Mouse (Mus musculus) induced T-regulatory cell, adult 2 months (primary cell): ENCODE results near the gene Sgcd.
"Not testable (repeated sequence)": the region's sequence is repeated elsewhere in the genome, so short reads cannot be mapped to it uniquely, and the experiment has no call there.

Source experiments
- DNase-seq: peaks from one replicate; pipeline ENCODE4 v3.0.0-alpha.2; 2012; ENCODE audit warnings: low read depth

The Sgcd gene

DNA sequence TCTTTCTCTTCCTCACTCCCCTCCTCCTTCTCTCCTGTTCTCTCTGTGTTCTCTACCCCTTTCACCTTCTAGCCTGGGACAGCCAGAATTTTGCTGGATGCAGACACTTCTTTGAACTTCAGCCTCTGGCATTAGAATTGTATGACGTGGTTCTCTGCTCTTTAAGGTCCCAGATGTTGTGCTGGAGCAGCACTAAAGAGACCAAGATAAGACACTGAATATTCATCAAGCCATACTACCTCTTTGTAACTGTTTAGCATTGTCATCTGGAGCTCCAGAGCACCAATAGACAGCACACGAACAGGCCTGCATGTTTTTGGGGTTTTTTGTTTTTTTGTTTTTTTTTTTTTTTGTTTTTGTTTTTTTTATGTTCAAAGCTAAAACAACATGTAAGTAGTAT lies 541.0 kb downstream of the Sgcd start:
- DNase-seq, result no peak

DNA sequence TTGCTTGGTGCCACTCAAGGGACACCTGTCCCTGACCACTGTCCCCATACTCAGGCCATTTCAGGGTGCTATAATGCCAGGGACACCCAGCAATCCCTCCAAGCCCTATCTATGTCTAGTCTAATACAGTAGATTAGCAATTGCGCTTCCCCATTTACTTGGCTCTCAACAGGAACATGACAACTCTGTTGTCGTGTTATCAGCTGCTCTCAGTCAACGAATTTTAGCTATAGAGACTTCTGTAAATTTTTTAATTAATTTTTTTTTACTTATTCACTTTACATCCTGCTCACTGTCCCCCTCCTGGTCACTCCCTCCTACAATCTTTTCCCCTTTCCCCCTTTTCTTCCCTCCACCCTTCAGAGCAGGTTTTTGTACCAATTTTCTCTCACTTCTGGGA lies 542.4 kb downstream of the Sgcd start:
- DNase-seq, result no peak

DNA sequence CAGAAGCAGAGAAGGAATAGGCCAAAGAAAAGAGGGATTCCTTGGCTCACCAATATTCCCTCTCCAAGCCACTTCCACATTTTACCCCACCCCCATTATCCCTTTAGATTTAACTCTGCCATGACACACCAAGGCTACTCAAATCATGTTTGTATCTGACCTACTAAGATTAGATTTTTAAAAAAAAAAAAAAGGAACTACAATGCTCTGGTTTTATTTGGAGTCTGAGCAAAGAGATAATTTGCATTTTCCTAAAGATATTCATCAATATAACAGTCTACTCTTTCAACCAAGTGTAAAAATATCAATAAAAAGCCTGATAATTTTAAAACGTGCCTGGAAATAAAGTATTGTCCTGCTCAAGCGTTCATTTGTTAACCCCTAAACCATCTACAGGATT lies 543.1 kb downstream of the Sgcd start:
- no peak for DNase-seq

DNA sequence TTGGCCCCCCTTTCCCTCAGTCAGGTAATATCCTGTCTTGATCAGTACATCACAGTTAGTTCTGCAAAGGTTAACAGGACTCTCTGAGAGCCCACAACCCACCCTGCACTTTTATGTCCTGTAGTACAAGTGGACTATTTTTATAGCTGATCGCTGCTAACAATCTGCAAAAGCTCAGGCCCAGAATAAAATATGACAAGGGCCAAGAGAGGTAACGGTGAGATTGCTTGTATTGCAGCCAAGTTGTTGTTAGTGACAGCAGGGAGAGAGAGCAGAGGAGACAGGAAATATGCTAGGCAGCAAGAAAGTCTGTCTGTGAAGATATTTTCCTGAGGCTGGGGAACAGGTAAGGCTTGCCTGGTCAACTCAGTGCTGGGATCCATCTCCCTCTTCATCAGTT lies 546.5 kb downstream of the Sgcd start:
- DNase-seq, result no peak

DNA sequence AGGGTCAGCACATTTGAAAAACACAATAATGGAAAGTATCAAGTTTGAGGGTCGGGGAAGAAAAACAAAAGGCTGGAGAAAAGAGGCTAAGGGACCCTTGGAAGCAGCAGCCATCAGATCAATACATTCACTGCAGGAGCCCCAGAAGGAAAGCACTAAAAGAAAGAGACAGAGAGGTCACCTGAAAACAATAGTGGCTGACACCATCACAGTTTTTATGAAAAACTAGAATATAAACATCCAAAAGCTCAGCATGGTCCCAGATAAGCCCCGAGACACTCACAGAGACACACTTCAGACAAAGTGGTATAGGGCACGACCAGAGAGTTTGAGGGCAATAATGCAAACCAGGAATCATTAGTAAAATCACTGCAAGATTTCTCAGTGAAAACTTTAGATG lies 589.2 kb downstream of the Sgcd start:
- DNase-seq, result no peak

DNA sequence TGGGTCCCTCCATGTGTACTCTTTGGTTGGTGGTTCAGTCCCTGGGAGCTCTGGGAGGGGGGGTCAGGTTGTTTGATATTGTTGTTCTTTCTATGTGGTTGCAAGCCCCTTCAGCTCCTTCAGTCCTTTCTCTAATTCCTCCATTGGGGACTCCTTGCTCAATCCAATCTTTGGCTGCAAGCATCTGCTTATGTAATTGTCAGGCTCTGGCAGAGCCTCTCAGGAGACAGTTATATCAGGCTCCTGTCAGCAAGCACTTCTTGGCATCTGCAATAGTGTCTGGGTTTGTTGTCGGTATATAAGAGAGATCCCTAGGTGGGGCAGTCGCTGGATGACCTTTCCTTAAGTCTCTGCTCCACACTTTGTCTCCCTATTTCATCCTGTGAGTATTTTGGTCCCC lies 598.0 kb downstream of the Sgcd start:
- not testable (repeated sequence) for DNase-seq

DNA sequence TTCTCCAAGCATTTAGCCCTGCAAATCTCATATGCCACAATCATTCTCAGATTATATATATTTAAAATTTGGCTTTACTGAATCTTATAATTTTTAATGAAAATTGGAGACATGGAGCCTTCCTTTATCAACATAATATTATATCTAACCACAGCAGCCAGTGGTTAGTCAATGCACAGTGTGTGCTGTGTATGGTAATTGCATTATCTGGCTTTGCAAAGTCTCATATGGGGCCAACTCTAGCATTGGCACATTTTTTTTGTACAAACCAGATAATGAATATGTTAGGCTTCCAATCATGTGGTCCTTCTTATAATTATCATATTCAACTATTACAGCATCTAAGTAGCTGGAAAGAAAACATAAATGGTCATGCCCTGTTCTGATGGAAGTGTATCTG lies 599.4 kb downstream of the Sgcd start:
- no peak for DNase-seq

DNA sequence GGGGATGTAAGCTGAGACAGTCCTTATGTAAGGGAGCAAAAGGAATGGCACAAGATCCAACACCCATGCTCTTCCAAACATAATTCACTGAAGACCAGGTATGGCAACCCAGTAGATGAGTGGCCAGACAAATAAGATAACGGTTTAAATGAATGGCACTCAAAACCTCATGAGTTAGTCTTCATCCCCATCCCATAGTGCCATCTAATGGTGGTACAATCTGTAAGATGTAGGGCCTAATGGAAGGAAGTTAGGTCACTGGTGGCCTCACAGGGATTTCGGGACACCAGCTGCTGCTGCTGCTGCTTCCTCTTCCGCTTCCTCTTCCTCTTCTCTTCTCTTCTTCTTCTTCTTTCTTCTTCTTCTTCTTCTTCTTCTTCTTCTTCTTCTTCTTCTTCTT lies 601.0 kb downstream of the Sgcd start:
- DNase-seq, result no peak

DNA sequence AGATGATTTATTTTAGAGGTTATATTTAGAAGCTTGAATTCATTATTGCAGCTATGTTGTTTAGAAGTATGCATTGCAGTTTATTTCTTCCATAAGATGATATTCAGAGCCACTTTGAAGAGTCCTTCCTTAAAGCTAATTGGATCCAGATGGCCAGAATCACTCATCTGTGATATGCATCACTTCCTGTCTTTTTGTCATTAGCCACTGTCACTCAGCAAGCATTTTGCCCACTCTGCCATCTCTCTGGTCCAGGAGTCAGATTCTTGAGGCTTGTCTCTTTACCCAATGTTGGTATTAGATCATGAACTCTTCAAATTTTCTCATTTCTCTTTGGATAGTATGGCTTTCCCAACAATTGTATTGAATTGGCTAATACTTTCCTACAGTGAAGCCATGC lies 602.6 kb downstream of the Sgcd start:
- DNase-seq, result no peak

DNA sequence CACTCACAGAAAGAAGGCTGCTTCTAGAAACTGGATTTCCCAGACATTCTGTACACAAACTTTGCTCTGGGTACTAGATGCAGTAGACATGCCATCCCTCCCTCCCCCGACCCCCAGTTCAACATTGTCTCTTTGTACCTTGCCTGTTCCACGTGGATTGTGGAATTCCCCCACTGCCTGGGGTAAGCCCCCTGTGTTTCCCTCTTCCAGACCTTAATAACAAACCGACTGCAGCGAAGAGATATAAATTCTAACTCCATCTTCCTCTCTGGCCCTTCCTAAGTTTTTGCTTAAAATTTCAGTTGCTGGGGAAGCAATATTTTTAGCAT lies 609.2 kb downstream of the Sgcd start:
- DNase-seq, result no peak

DNA sequence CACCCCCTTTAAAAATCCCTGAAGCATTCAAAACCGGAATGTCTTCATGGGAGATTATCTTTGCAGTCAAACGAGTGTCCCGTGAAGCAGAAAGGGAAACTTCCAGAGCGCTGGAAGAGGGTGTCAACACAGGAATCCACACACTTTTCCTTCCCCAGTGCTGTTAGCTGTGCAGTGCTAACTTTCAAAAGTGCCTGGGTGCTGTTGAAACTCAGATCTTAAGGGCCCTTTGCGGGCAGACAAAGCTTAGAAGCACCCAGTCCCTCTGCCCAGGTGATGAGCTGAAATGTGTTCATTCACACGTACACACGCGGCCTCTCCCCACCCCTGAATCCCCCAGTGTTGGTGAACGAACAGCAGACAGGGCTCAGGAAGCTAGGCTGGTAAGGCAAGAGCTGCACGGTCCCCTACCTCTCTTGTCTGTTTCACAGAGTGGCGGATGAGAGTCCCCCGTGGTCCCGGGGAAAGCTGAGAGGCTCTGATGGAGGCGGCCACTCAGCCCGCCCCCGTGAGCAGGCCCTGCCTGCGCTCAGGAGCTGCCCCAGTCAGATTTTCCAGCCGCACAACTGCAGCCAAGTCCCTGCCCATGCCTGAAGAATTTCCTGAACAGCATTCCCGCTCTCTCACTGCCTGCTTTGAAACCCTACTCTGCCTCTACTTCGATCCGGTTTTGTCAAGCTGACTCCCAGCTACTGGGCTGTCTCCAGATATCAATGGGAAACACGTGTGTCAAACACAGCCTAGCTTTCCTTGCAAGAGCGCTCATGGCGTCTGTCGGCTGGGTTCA lies 609.7 kb downstream of the Sgcd start:
- DNase-seq, result no peak

DNA sequence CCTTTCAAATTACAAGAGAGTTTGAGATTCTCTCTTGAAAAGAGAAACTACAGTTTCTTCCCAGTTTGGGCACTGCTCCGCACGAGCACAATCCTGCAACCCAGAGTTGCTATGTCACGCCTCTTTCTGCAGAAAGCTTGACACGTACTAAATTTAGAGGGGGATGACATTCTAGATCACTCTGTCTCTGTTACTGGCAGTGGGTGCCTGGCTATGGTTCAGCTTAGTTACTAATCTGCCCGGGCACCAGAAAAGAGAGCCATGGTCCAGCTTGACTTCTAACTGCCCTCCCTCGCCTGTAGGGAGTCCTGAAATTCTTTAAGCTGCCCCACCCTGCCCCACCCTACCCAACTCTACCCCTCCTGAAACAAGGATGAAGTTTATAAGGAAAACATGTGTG lies 611.3 kb downstream of the Sgcd start:
- no peak for DNase-seq

DNA sequence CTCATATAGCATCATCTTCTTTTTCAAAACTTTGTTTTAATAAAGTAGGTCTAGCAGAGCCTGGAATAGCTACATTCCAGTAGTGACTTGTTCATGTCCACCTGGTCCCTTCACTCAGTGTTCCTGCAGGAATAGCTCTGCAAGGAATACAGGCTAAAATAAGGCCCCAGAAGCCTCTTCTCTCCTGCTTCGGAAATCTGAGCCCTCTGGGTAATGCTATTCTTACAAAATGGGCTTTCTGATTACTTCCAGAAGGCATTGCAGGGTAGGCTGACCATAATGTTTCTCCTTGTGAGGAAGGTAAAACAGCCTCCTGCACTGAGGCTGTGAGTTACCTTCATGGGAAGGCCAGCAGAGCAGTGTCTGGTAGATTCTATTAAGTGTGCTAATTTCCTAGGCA lies 611.9 kb downstream of the Sgcd start:
- no peak for DNase-seq

DNA sequence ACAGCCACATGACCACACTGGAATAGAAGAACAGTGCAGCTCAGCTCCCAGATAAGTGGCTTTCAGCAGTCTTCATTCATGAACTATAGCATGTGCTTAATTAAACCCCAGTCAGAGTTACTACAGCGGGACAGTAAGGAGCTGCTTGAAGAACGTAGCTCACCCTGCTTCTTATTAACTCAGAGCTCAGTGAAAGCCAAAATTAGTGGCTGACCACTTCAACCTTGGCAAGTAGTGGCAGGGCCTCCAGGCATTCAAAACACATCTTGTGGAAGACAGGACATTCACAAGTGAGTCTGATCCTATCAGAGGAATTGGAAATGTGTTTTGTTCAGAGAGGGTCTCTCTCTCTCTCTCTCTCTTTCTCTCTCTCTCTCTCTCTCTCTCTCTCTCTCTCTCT lies 617.2 kb downstream of the Sgcd start:
- DNase-seq, result no peak

DNA sequence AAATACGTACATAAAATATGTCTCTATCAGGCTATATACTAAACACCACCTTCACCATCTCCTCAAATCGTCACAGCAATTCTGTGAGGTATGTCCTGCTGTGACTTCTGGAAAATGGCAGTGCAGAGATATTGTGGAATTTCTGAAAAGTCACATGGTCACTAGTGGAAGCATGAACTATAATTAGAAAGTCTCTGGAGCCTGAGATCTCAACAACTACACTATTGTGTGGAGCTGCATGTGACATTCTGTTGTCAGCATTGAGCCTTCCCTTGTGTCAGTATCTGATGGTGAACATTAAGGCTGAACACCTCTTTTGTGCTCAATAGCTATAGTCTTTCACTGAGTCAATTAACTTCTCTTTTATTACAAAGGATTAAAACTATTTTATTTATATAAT lies 637.2 kb downstream of the Sgcd start:
- no peak for DNase-seq

DNA sequence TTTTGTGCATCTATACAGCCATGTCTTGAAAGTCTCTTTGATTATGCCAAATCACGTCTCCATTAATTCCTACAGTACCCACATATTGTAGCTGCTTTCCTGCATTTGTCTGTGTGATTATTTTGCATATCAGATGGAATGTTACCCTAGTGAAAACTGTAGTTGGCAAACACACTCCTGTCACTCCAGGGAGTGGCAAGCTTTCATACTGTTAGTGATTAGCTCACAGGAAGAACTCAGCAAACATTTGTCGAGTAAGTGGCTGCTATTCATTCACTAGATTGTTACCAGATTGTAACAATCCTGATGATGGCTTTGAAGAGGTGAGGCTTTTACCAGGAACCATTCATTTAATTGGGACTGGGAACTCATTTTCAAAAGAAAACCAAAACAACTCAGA lies 645.3 kb downstream of the Sgcd start:
- DNase-seq, result no peak

DNA sequence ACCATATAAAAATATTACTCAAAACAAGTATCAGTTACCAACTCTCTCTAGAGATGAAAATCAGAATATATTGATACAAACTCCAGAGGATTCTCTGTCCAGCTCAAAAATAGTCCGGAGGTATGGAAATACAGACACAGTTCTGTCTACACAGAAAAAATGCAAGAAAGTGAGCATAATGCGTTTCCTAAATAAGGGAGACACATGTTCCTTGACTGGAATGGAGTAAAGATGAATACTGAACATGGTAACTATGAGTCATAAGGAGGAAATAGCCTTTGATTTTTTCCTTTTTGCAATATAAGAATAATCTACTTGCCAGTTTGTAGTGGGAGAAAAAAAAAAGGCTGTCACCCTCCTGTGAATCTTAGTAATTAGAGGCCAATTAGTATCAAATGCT lies 655.1 kb downstream of the Sgcd start:
- DNase-seq, result no peak

DNA sequence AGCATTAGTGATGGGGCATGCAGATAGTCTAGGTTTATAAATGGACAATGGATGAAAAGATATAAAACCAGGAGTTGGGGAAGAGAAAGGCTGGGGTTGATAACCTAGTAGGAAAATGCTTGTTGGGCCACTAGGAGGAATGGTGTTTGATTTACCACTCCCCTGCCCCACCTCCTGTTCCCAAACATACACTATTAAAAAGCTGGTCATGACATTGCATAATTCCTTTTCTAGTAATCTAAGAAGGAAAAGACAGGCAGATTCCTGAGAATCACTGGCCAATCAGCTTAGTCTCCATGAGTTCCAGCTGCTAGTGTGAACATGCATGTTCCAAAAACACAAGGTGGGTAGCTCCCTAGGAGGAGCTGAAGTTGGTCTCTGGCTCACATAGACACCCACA lies 683.2 kb downstream of the Sgcd start:
- no peak for DNase-seq

DNA sequence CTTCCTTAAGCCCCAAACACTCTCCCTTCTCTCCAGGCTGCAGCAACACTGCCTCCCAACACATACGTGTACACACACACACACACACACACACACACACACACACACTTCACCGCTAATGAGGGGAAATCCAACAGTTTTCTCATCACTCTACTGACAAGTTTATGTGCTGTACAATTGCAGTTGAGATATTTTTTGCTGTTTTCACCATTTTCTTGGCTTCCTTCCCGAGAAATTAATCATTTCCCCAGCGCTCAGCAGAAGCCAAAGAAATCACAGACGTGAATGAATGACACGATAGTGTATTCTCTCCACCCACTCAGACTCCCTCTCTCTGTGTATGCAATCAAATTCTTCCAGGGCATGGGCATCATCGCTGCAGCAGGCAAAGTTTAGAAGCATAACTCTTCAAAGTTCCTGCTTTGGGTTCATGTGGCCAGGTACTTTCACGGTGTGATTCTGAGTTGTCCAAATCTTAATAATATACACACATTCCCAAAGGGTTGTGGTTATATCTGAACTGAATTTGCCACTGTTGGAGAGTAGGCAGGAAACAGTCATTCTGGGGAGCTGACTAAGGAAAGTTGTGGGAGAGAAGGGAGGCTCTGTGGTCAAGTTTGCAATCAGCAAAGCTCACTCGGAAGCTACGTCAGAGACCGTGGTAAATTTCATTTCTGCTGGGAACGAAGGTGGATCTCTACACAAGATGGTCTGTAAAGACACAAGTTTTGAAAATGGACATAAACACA lies 683.9 kb downstream of the Sgcd start:
- no peak for DNase-seq

DNA sequence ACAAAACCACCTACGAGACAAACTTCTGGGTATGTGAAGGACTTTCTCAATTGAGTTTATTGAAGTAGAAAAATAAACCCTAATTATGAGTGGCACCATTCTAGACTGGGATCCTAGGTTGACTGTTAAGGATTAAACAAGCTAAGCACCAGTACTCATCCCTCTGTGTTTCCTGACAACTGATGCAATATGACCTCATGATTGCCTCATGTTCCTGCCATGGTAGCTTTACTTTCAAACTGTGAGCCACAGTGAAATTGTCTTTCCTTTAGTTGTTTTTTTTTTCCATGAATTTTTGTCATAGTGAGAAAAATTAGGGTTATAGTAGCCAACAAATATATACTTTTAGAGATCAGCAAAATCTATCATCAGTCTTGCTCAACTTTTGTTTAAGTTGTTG lies 689.0 kb downstream of the Sgcd start:
- no peak for DNase-seq

DNA sequence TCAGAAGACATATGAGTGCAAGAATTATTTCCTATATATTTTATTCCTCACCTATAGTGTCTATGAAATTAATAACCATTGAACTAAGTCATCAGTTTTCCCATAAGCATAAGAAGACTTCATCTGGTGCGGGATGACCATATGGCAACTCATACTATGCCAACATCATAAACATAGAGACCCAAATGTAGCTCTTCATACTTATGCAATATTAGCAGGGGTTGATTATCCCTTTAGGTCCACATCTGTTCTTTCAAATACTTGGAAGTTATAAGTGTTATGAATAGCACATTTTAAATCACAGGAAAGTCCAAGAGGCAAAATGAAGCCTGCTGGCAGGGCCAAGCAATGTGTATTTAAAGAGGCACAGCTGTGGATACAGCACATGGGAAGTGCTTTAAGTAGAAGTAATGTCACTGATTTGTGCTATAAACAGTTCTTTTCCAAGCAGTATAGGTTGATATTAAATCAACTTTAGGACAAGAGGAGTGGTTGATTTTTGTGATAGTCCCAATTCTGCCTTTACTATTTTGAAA lies 690.9 kb downstream of the Sgcd start:
- DNase-seq, result no peak

DNA sequence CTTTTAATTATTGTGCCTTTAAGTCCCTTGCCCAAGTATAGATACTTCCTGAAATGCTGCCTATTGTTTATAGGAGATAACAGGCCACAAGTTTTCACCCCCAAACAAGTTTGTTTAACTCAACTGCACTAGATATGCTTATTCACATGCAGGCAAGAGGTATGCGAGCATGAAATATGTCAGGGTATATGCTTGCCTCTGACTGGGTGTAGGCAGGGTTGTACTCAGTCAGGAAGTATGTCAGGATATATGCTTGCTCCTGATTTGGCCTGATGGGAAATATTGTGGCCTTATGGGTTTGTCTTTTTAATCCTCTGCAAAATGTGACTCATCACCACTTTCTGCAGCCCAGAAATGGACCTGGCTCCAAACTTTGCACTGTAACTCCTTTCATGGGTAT lies 694.0 kb downstream of the Sgcd start:
- no peak for DNase-seq

DNA sequence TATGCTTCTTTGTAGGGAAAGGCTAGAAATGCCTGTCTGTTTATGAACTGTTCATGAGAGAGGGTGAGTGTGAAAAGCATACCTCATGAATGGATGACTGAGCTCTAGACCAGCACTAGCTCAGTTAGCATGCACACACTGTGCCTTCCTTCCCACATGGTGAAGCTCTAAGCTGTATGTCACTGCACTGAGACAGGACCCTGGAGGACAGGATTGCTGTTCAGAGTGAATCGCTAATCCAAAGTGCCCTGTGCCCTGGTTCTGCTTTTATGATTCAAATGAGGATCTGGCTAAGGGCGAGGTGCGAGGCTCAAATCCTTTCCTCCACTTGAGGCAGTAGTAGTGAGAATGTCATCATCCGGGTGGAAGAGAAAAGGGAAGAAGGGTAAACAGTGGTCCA lies 712.2 kb downstream of the Sgcd start:
- DNase-seq, result no peak

DNA sequence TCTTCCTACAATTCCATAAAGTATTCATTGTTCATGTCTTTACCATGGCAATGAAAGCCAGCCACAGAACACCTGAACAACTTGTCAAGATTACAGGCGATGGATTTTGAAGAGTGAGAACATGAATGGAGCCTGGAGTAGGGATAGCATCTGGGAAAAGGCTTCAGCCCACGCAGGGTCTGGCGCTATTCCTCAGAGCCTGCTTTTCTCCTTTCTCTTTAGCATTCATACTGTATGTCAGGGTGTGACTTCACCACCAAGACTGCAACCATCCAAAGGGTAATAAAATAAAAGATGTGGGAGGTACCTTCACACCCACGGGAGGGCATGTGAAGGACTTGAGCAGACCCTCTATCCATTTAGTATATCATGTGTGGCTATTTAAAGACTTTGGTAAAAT lies 720.2 kb downstream of the Sgcd start:
- DNase-seq, result no peak
